Comparison of ENCODE assay signal across 8 mouse cellular contexts in the genomic region with DNA sequence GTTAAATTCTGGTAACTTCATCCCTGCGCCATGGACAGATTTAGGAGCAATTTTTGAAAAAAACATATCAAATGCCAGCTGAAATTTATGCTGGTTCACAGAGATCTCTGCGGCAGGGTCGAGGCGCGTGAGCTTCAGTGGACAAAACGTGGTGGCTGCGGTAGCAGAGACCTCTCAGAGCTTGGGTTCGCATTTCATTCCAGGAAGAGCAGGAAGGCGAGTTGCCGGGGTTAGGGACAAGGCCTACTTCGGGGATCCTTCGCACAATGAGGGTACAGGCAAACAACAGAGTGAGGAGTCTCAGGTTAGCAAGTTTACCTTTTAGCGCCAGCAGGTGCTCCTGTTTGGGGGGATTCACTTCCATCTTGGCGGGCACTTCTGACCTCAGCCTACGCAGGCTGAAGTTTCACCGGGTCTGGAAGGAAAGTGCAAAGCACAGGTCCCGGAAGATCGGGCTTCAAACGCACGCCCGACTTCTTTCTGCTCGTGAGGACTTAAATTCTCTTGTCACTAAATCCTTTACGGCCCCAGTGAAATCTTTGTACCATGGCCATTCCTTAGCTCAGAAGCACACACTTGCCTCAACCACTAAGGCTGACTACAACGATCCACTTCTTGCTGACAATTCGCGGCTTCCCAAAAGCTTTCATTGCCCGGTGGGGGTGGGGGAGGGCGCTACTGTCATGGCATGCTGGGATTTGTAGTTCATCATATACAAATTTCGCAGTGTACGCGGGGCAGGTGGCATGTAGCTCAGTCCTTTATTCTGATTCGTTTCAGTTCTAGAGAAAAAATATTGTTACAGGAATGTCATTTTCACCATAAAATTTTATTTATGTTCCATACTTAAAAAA. TPM values are rescaled to one million over a fixed set of nuclear protein-coding genes. Genes with fewer than 3 reads are reported as not detected.
DNase-seq lines count a peak whose midpoint lies in the region; ATAC-seq and TF ChIP-seq lines count a peak whose summit lies in the region.

A gene (minus strand): TSS at position 674 of the 854 bp plus-strand sequence.

- peak; percentile 92 for TF ChIP-seq POLR2A in ES-Bruce4 (IDR thresholded peaks at IDR 0.05; ENCODE audit: insufficient read depth, low read length)

- DNase-seq in 3134 (ENCODE audit: extremely low read depth, insufficient read length, low spot score), result peak; percentile 66
- DNase-seq in cerebellum, postnatal 36 days, result peak; percentile 84 to 87
- no peak for DNase-seq in gastrocnemius, postnatal 10 days
- DNase-seq in limb, embryonic 10.5 days (ENCODE audit: low spot score), result peak; percentile 85
- DNase-seq in neural tube, embryonic 10.5 days (ENCODE audit: extremely low spot score, low spot score), result peak; percentile 87
- DNase-seq in T-cell, adult 2 months (ENCODE audit: low spot score), result no peak

- under 1% methylated on average over 32 of the region's 32 CpGs for WGBS in limb, embryonic 10.5 days

- H3K4me1 ChIP-seq in ES-Bruce4 (ENCODE audit: control insufficient read depth, insufficient read depth, low read length), result no peaks in the 10 kb centered on the region
- H3K4me1 ChIP-seq in limb, embryonic 10.5 days, result peaks cover 15% of the 10 kb centered on the region

- H3K36me3 ChIP-seq in ES-Bruce4 (ENCODE audit: control insufficient read depth, insufficient read depth, low read length, poor library complexity, severe bottlenecking), result peaks cover 5% of the 10 kb centered on the region
- peaks cover 40% of the 10 kb centered on the region for H3K36me3 ChIP-seq in limb, embryonic 10.5 days

- TF ChIP-seq EP300 in ES-Bruce4 (IDR thresholded peaks at IDR 0.05; ENCODE audit: insufficient read depth, low read depth, low read length), result no peak

- H3K9ac ChIP-seq in ES-Bruce4 (ENCODE audit: low read depth, poor library complexity, severe bottlenecking), result peak within 1 kb of the TSS; percentile 70

- H3K27me3 ChIP-seq in ES-Bruce4 (ENCODE audit: control insufficient read depth, insufficient read depth, low read length, poor library complexity, severe bottlenecking), result no peaks in the 10 kb centered on the region
- no peaks in the 10 kb centered on the region for H3K27me3 ChIP-seq in limb, embryonic 10.5 days (ENCODE audit: low read depth, poor library complexity, severe bottlenecking)

- peak within 1 kb of the TSS; percentile 92 for H3K4me3 ChIP-seq in ES-Bruce4 (ENCODE audit: low read depth, low read length)
- H3K4me3 ChIP-seq in limb, embryonic 10.5 days, result peak within 1 kb of the TSS; percentile 64

- ATAC-seq in inflammation-experienced regulatory T-cells, adult 6 months, result peak; percentile 72

- TF ChIP-seq CTCF in ES-Bruce4 (IDR thresholded peaks at IDR 0.05; ENCODE audit: low read depth, low read length), result no peak

- H3K9me3 ChIP-seq in ES-Bruce4 (replicated peaks; ENCODE audit: control insufficient read depth, insufficient read depth, low read length, poor library complexity, severe bottlenecking), result no peaks in the 10 kb centered on the region
- H3K9me3 ChIP-seq in limb, embryonic 10.5 days (replicated peaks), result no peaks in the 10 kb centered on the region

- peak within 1 kb of the TSS; percentile 39 for H3K27ac ChIP-seq in ES-Bruce4 (ENCODE audit: insufficient read depth, low read length)
- peak within 1 kb of the TSS; percentile 88 for H3K27ac ChIP-seq in limb, embryonic 10.5 days

RNA-seq across cellular contexts. Expression of the gene that starts here (rescaled TPM):
- 66.0 and 79.0 TPM in 2 replicates for polyA plus RNA-seq in ES-Bruce4 (2011; ENCODE audit: insufficient read depth, insufficient read length, low read depth, missing spikeins)
- 10 to 100 TPM; 30.6 to 33.6 TPM for total RNA-seq in gastrocnemius, postnatal 10 days (2021)
- 10 to 100 TPM; 43.0 to 54.3 (median 50.0) TPM for polyA plus RNA-seq in inflammation-experienced regulatory T-cells, adult 6 months (2017; shearing (Covaris generic))
- polyA plus RNA-seq in limb, embryonic 10.5 days (2016; fragmentation: Nextera tagmentation; extraction: Ambion mirVana), result 70.3 and 71.1 TPM in 2 replicates

Comparison
In these comparisons a context has a peak if more than half of its experiments do, and no peak if none do; other contexts are left out.
1. DNase-seq: peak in 3134 (single experiment), cerebellum, postnatal 36 days (2 of 2), limb, embryonic 10.5 days (single experiment) and neural tube, embryonic 10.5 days (single experiment); none in gastrocnemius, postnatal 10 days (single experiment) and T-cell, adult 2 months (single experiment).